Mouse (Mus musculus): ENCODE results near the gene Foxg1.

- TF ChIP-seq CTCF (IDR thresholded peaks at IDR 0.05; ENCODE audit: borderline replicate concordance, insufficient read depth, low read depth, low read length): no peak
- TF ChIP-seq POLR2A (IDR thresholded peaks at IDR 0.05; ENCODE audit: borderline replicate concordance, insufficient read depth, low read length): no peak
Measured at GRCm38 (mm10) chr12:49349697-49350096, 32.8 kb upstream of the Foxg1 start.
